Mouse (Mus musculus) stomach, embryonic 16.5 days (tissue): ENCODE data around the gene Sh3bp1. TPM values are rescaled to one million over a fixed set of nuclear protein-coding genes. Genes with fewer than 3 reads are reported as not detected.

Experiments used
- ATAC-seq: fragments of 200-750 bp; cut with Nextera tagmentation; 2 replicates; pipeline ENCODE4 v1.8.0; 2017; ENCODE audit warnings: moderate number of reproducible peaks, moderate TSS enrichment; ENCODE audit not compliant: insufficient read depth, low FRiP score
- H3K27ac ChIP-seq: fragments of 300-500 bp; sonication (generic); 2 replicates; pipeline ENCODE4 v1.5.1; 2014; ENCODE audit warnings: low read length
- H3K27me3 ChIP-seq: fragments of 300-500 bp; sonication (generic); 2 replicates; pipeline ENCODE4 v1.6.1; 2014; ENCODE audit warnings: low read length, control low read depth, mixed read lengths; ENCODE audit not compliant: control insufficient read depth, insufficient read depth
- H3K36me3 ChIP-seq: fragments of 300-500 bp; sonication (generic); 2 replicates; pipeline ENCODE4 v1.6.1; 2014; ENCODE audit warnings: low read length; ENCODE audit not compliant: control insufficient read depth, insufficient read depth
- H3K4me1 ChIP-seq: fragments of 300-500 bp; sonication (generic); 2 replicates; pipeline ENCODE4 v1.6.1; 2014; ENCODE audit warnings: low read length, control low read depth, mixed read lengths; ENCODE audit not compliant: control insufficient read depth, insufficient read depth
- H3K4me2 ChIP-seq: fragments of 300-500 bp; sonication (generic); 2 replicates; pipeline ENCODE4 v1.6.1; 2014; ENCODE audit warnings: low read depth, low read length, mixed read lengths
- H3K4me3 ChIP-seq: fragments of 300-500 bp; sonication (generic); replicated peaks from 2 replicates; pipeline ENCODE4 v1.5.1; 2014; ENCODE audit warnings: mild to moderate bottlenecking, low read length
- H3K9ac ChIP-seq: fragments of 300-500 bp; sonication (generic); 2 replicates; pipeline ENCODE4 v1.6.1; 2014; ENCODE audit warnings: low read length
- H3K9me3 ChIP-seq: fragments of 300-500 bp; sonication (generic); replicated peaks from 2 replicates; pipeline ENCODE4 v1.6.1; 2016; ENCODE audit warnings: low read length, control low read depth; ENCODE audit not compliant: control insufficient read depth
- WGBS: fragments of 180-500 bp; shearing (Covaris S2); extraction: QIAGEN DNeasy Blood & Tissue Kit; methylation state at CpG from one replicate; pipeline ENCODE4 v1.1.7; 2014; 5-methylcytosine and 5-hydroxymethylcytosine counted together
- polyA plus RNA-seq: library from polyadenylated mRNA; unstranded; fragments of >200 nt; fragmentation: Nextera tagmentation; extraction: Ambion mirVana; gene quantifications from 2 replicates; pipeline ENCODE4 v1.2.1, GENCODE M21; 2015

The Sh3bp1 gene
- polyA plus RNA-seq, 1 experiment from 2014 or later = 42.1 TPM

- ATAC-seq = no peak
- Histone ChIP-seq H3K4me1 (peaks cover 22% of the 10 kb centered on the region), H3K4me3 (peak overlapping the region; percentile 26), H3K27me3 (no peaks in the 10 kb centered on the region; the same call in 1 of the 2 replicates), H3K27ac (no peak overlapping the region), H3K9ac (peak overlapping the region; percentile 44), H3K4me2 (peak overlapping the region; percentile 100), H3K36me3 (no peaks in the 10 kb centered on the region), H3K9me3 (no peaks in the 10 kb centered on the region)
- 69% methylated on average over 12 of the region's 12 CpGs for WGBS
Observed at GRCm38 (mm10) chr15:78916052-78916826, 16.7 kb downstream of the Sh3bp1 start.

GRCm38 (mm10) chr15:78918126-78918525 lies 18.6 kb downstream of the Sh3bp1 start:
- Histone ChIP-seq H3K4me2 (no peak overlapping the region), H3K4me3 (no peak overlapping the region), H3K27me3 (no peaks in the 10 kb centered on the region; the same call in 1 of the 2 replicates), H3K27ac (no peak overlapping the region), H3K36me3 (no peaks in the 10 kb centered on the region), H3K9me3 (no peaks in the 10 kb centered on the region), H3K9ac (no peak overlapping the region), H3K4me1 (peaks cover 22% of the 10 kb centered on the region)
- no peak for ATAC-seq
- WGBS = 91% methylated on average over 23 of the region's 23 CpGs

GRCm38 (mm10) chr15:78919914-78920313 lies 20.3 kb downstream of the Sh3bp1 start:
- Histone ChIP-seq H3K4me2 (no peak overlapping the region), H3K36me3 (no peaks in the 10 kb centered on the region), H3K27ac (no peak overlapping the region), H3K4me1 (peaks cover 14% of the 10 kb centered on the region), H3K4me3 (no peak overlapping the region), H3K9ac (no peak overlapping the region), H3K9me3 (no peaks in the 10 kb centered on the region), H3K27me3 (no peaks in the 10 kb centered on the region; the same call in 1 of the 2 replicates)
- ATAC-seq = no peak
- WGBS = 59% methylated on average over 12 of the region's 12 CpGs

- Histone ChIP-seq H3K36me3 (no peaks in the 10 kb centered on the region), H3K9ac (no peak overlapping the region), H3K4me3 (no peak overlapping the region), H3K4me1 (peaks cover 21% of the 10 kb centered on the region), H3K27ac (no peak overlapping the region), H3K4me2 (no peak overlapping the region), H3K9me3 (no peaks in the 10 kb centered on the region), H3K27me3 (no peaks in the 10 kb centered on the region)
- ATAC-seq = no peak
- WGBS = 77% methylated on average over 7 of the region's 7 CpGs
Observed at GRCm38 (mm10) chr15:78922700-78923099, 23.1 kb downstream of the Sh3bp1 start.

- ATAC-seq = no peak
- Histone ChIP-seq H3K9ac (no peak overlapping the region), H3K27ac (no peak overlapping the region)
Observed at GRCm38 (mm10) chr15:78923585-78923984, 24.0 kb downstream of the Sh3bp1 start.

GRCm38 (mm10) chr15:78925129-78925528 lies 25.6 kb downstream of the Sh3bp1 start:
- Histone ChIP-seq H3K4me3 (no peak overlapping the region), H3K27ac (peak overlapping the region; percentile 98), H3K4me1 (peaks cover 30% of the 10 kb centered on the region), H3K4me2 (peak overlapping the region; percentile 67; the same call in 1 of the 2 replicates), H3K9me3 (no peaks in the 10 kb centered on the region), H3K36me3 (0 out of 2 replicates have a peak, but pooled peaks cover 5% of the 10 kb centered on the region), H3K9ac (peak overlapping the region; percentile 60; the same call in 1 of the 2 replicates), H3K27me3 (no peaks in the 10 kb centered on the region)
- no peak for ATAC-seq
- WGBS = 36% methylated on average over 8 of the region's 8 CpGs

More at GRCm38 (mm10) chr15:78923585-78923984, 24.0 kb downstream of the Sh3bp1 start:
- peaks cover 26% of the 10 kb centered on the region for H3K4me1 ChIP-seq
- no peaks in the 10 kb centered on the region for H3K27me3 ChIP-seq
- H3K4me2 ChIP-seq = no peak overlapping the region
- 56% methylated on average over 6 of the region's 6 CpGs for WGBS
- H3K4me3 ChIP-seq = no peak overlapping the region
- no peaks in the 10 kb centered on the region for H3K9me3 ChIP-seq
- H3K36me3 ChIP-seq = no peaks in the 10 kb centered on the region

GRCm38 (mm10) chr15:78926021-78926919 lies 26.7 kb downstream of the Sh3bp1 start, which contains the start of gene Lgals1:
Gene Lgals1, plus strand, starts transcription at chr15:78926725.
- H3K36me3 ChIP-seq = 0 out of 2 replicates have a peak, but pooled peaks cover 5% of the 10 kb centered on the region
- peaks cover 30% of the 10 kb centered on the region for H3K4me1 ChIP-seq
- peak within 1 kb of the TSS; percentile 76 for H3K9ac ChIP-seq
- H3K4me3 ChIP-seq = peak within 1 kb of the TSS; percentile 62
- WGBS = 5% methylated on average over 20 of the region's 20 CpGs
- no peaks in the 10 kb centered on the region for H3K9me3 ChIP-seq
- H3K27ac ChIP-seq = peak within 1 kb of the TSS; percentile 98
- ATAC-seq = peak; percentile 87
- peak within 1 kb of the TSS; percentile 67 for H3K4me2 ChIP-seq
- no peaks in the 10 kb centered on the region for H3K27me3 ChIP-seq

GRCm38 (mm10) chr15:78927021-78927787 lies 27.6 kb downstream of the Sh3bp1 start:
- no peak for ATAC-seq
- 16% methylated on average over 15 of the region's 15 CpGs for WGBS
- Histone ChIP-seq H3K27me3 (no peaks in the 10 kb centered on the region), H3K4me2 (peak overlapping the region; percentile 67), H3K9ac (peak overlapping the region; percentile 76), H3K9me3 (no peaks in the 10 kb centered on the region), H3K36me3 (0 out of 2 replicates have a peak, but pooled peaks cover 5% of the 10 kb centered on the region), H3K4me3 (peak overlapping the region; percentile 62), H3K4me1 (peaks cover 30% of the 10 kb centered on the region), H3K27ac (peak overlapping the region; percentile 98)
